Mouse (Mus musculus) liver, embryonic 16.5 days (tissue): ENCODE measurements around the gene Rae1. TPM values are rescaled to one million over a fixed set of nuclear protein-coding genes. Genes with fewer than 3 reads are reported as not detected.
A peak's percentile ranks its signal among the peaks of the same experiment; 100 is the strongest.

Source experiments
- ATAC-seq: fragments of 200-750 bp; cut with Nextera tagmentation; 2 replicates; pipeline ENCODE4 v1.8.0; 2017; ENCODE audit warnings: low read depth, mild to moderate bottlenecking, moderate number of reproducible peaks, moderate library complexity
- H3K27ac ChIP-seq: fragments of 300-500 bp; sonication (generic); 2 replicates; pipeline ENCODE4 v1.5.1; 2014; ENCODE audit warnings: mild to moderate bottlenecking, low read length
- H3K27me3 ChIP-seq: fragments of 300-500 bp; sonication (generic); 2 replicates; pipeline ENCODE4 v1.6.1; 2014; ENCODE audit warnings: low read depth, low read length, mixed read lengths; ENCODE audit not compliant: control insufficient read depth, insufficient read depth
- H3K36me3 ChIP-seq: fragments of 300-500 bp; sonication (generic); 2 replicates; pipeline ENCODE4 v1.6.1; 2014; ENCODE audit warnings: mild to moderate bottlenecking; ENCODE audit not compliant: control insufficient read depth, insufficient read depth
- H3K4me1 ChIP-seq: fragments of 300-500 bp; sonication (generic); 2 replicates; pipeline ENCODE4 v1.6.1; 2014; ENCODE audit warnings: low read depth, low read length, mixed read lengths; ENCODE audit not compliant: control insufficient read depth
- H3K4me2 ChIP-seq: fragments of 300-500 bp; sonication (generic); 2 replicates; pipeline ENCODE4 v1.6.1; 2014; ENCODE audit warnings: low read depth, low read length, mixed read lengths
- H3K4me3 ChIP-seq: fragments of 300-500 bp; sonication (generic); 2 replicates; pipeline ENCODE4 v1.5.1; 2014; ENCODE audit warnings: low read depth, mild to moderate bottlenecking, low read length
- H3K9ac ChIP-seq: fragments of 300-500 bp; sonication (generic); 2 replicates; pipeline ENCODE4 v1.6.1; 2014; ENCODE audit warnings: low read depth, low read length
- H3K9me3 ChIP-seq: fragments of 300-500 bp; sonication (generic); replicated peaks from 2 replicates; pipeline ENCODE4 v1.6.1; 2016; ENCODE audit warnings: low read length; ENCODE audit not compliant: control insufficient read depth
- WGBS: fragments of 180-500 bp; shearing (Covaris S2); extraction: QIAGEN DNeasy Blood & Tissue Kit; methylation state at CpG from one replicate; pipeline ENCODE4 v1.1.7; 2014; ENCODE audit not compliant: insufficient replicate concordance; 5-methylcytosine and 5-hydroxymethylcytosine counted together
- polyA plus RNA-seq: library from polyadenylated mRNA; unstranded; fragments of >200 nt; fragmentation: Nextera tagmentation; extraction: Ambion mirVana; gene quantifications from 2 replicates; pipeline ENCODE4 v1.2.1, GENCODE M21; 2015

Rae1 gene
- polyA plus RNA-seq, 1 experiment from 2014 or later = 55.2 TPM

- ATAC-seq = no peak
- Histone ChIP-seq H3K36me3 (peaks cover 98% of the 10 kb centered on the region), H3K9ac (peak overlapping the region; percentile 97), H3K27me3 (no peaks in the 10 kb centered on the region), H3K4me3 (peak overlapping the region; percentile 98), H3K27ac (peak overlapping the region; percentile 91), H3K4me2 (peak overlapping the region; percentile 86), H3K4me1 (peaks cover 87% of the 10 kb centered on the region), H3K9me3 (no peaks in the 10 kb centered on the region)
- WGBS = 88% methylated on average over 6 of the region's 6 CpGs
These were observed 27.4 kb downstream of the Rae1 start for GRCm38 (mm10) chr2:173027169-173027823.

DNA sequence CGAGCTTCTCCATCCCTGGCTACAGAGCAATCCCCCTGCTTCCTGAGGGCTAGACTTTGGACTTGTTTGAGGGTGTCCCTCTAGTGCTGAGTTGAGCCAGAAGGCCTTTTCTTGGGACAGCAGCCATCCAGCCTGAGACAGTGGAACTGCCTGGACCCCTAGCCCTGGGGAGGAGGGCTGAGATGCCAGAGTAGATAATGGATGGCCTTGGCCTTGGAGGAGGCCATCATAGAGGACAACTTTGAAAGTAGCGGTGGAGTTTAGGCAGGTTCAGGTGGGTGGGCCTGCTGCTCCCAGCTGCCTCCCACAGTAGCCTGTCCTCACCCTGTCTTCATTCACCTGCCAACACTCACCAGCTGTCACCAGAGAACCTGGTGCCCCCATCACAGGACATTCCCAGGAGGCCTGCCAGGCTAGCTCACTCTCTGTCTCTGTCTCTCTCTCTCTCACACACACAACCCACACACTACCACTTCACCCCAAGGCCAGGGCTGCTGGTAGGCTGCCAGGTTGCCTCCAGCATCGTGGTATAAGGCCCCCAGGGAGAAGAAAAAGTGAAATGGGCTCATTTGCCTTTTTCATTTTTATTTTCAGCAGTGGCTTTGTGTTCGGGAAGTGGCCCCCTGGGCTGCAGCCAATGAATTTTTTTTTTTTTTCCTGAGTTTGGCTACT lies 28.0 kb downstream of the Rae1 start:
- H3K4me3 ChIP-seq = peak overlapping the region; percentile 98
- H3K27me3 ChIP-seq = no peaks in the 10 kb centered on the region
- H3K9ac ChIP-seq = peak overlapping the region; percentile 97
- peak overlapping the region; percentile 91 for H3K27ac ChIP-seq
- H3K4me1 ChIP-seq = peaks cover 94% of the 10 kb centered on the region
- H3K36me3 ChIP-seq = peaks cover 99% of the 10 kb centered on the region
- 64% methylated on average over 4 of the region's 4 CpGs for WGBS
- peak overlapping the region; percentile 86 for H3K4me2 ChIP-seq
- no peak for ATAC-seq
- no peaks in the 10 kb centered on the region for H3K9me3 ChIP-seq

- H3K9me3 ChIP-seq = no peaks in the 10 kb centered on the region
- H3K27ac ChIP-seq = peak overlapping the region; percentile 91
- peak overlapping the region; percentile 98 for H3K4me3 ChIP-seq
- 87% methylated on average over 3 of the region's 3 CpGs for WGBS
- ATAC-seq = no peak
- no peaks in the 10 kb centered on the region for H3K27me3 ChIP-seq
- H3K9ac ChIP-seq = peak overlapping the region; percentile 45
- peaks cover 98% of the 10 kb centered on the region for H3K4me1 ChIP-seq
- peaks cover 99% of the 10 kb centered on the region for H3K36me3 ChIP-seq
- peak overlapping the region; percentile 86 for H3K4me2 ChIP-seq
These were observed 28.7 kb downstream of the Rae1 start for GRCm38 (mm10) chr2:173028508-173029031.

DNA sequence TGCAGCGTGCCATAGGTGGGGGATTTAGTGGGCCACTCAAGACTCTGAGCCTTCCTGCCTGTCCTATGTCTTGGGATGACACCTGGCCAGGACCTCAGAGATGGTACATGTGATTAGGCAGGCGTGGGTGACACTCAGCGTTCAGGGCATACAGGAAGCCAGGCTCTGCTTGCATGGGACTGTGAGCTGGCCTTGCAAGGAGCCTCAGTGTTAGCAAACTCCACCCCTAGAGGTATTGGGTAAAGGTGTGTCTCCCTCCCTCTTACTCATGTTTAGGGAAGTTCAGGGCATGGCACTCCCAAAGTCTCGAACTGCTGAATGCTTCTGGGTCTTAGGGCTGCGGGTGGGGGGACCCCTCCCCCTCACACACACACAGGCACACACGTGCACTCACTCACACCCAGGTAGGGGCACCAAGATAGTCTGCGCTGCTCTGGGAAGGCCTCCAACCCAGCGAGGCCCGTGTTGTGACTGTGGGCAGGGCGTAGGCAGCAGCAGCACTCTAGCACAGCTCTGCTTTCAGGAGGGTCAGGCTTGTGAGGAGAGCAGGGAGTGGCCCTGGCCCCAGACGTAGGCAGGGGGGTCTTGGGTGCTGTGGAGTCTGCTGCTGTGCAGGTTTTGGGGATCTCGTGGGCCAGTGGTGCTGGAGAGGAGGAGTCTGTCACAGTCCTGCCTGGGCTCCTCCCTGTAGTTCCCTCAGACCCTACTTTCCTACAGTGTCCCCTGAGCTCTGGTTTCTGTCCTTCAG lies 30.8 kb downstream of the Rae1 start:
- Histone ChIP-seq H3K4me3 (peak overlapping the region; percentile 18), H3K27me3 (no peaks in the 10 kb centered on the region), H3K4me2 (peak overlapping the region; percentile 38; the same call in 1 of the 2 replicates), H3K4me1 (peaks cover 100% of the 10 kb centered on the region), H3K9me3 (no peaks in the 10 kb centered on the region), H3K9ac (peak overlapping the region; percentile 32; the same call in 1 of the 2 replicates), H3K36me3 (peaks cover 96% of the 10 kb centered on the region), H3K27ac (peak overlapping the region; percentile 72)
- no peak for ATAC-seq
- 55% methylated on average over 12 of the region's 12 CpGs for WGBS

- H3K9ac ChIP-seq = peak overlapping the region; percentile 83
- no peak for ATAC-seq
- WGBS = 82% methylated on average over 13 of the region's 13 CpGs
- H3K9me3 ChIP-seq = no peaks in the 10 kb centered on the region
- H3K4me2 ChIP-seq = peak overlapping the region; percentile 67
- H3K27me3 ChIP-seq = no peaks in the 10 kb centered on the region
- peaks cover 97% of the 10 kb centered on the region for H3K4me1 ChIP-seq
- peak overlapping the region; percentile 100 for H3K27ac ChIP-seq
- peaks cover 74% of the 10 kb centered on the region for H3K36me3 ChIP-seq
- H3K4me3 ChIP-seq = peak overlapping the region; percentile 26
These were observed 33.6 kb downstream of the Rae1 start for GRCm38 (mm10) chr2:173033531-173033930.

DNA sequence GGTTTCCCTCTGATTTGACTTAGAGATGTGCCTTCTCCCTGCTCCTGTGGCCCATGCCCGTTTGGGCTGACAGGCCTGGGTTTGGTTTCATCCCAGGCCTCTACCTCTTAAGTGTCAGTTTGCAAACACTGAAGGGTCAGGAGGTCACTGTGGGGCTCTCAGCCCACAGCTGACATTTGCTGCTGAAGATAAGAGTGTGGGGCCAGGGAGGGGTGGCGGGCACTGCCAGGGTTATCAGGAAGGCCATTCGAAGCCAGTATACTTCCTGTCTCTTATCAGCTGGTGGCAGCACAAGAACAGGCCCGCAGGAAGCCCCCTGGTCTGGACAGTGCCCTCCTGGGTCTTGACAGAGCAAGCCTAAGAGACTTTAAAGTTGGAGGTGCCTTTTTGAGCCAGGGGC lies 35.1 kb downstream of the Rae1 start:
- Histone ChIP-seq H3K4me2 (peak overlapping the region; percentile 67), H3K27me3 (no peaks in the 10 kb centered on the region), H3K9ac (peak overlapping the region; percentile 83), H3K4me1 (peaks cover 97% of the 10 kb centered on the region), H3K36me3 (peaks cover 60% of the 10 kb centered on the region), H3K9me3 (no peaks in the 10 kb centered on the region), H3K27ac (peak overlapping the region; percentile 100), H3K4me3 (peak overlapping the region; percentile 26)
- peak; percentile 62 for ATAC-seq
- 9% methylated on average over 4 of the region's 4 CpGs for WGBS

GRCm38 (mm10) chr2:173035653-173036052 lies 35.7 kb downstream of the Rae1 start:
- Histone ChIP-seq H3K4me2 (peak overlapping the region; percentile 67), H3K36me3 (peaks cover 53% of the 10 kb centered on the region), H3K4me3 (peak overlapping the region; percentile 26), H3K4me1 (peaks cover 97% of the 10 kb centered on the region), H3K9me3 (no peaks in the 10 kb centered on the region), H3K9ac (peak overlapping the region; percentile 83), H3K27me3 (no peaks in the 10 kb centered on the region), H3K27ac (peak overlapping the region; percentile 100)
- 34% methylated on average over 5 of the region's 5 CpGs for WGBS
- no peak for ATAC-seq

DNA sequence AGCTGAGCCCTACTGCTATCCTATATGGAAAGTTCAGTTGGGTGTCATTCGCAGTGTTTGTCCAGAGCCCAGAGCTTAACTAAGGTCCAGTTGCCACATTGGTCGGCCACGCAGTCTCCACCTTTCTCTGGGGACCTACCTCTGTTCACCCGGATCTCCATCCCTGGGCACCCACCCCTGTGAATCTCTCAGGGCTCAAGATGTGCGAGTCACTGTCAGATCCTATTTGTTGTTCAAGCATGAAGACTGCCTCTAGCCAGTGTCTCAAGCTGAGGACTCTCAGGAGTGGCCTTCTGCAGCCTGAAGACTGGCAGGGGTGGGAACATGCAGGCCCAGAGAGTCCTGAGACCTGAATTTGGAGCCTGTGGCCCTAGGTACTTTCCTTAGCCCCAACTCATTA lies 36.1 kb downstream of the Rae1 start:
- Histone ChIP-seq H3K9me3 (no peaks in the 10 kb centered on the region), H3K27me3 (no peaks in the 10 kb centered on the region), H3K4me3 (peak overlapping the region; percentile 32), H3K4me1 (peaks cover 97% of the 10 kb centered on the region), H3K9ac (peak overlapping the region; percentile 83), H3K4me2 (peak overlapping the region; percentile 67), H3K27ac (peak overlapping the region; percentile 100), H3K36me3 (peaks cover 49% of the 10 kb centered on the region)
- no peak for ATAC-seq
- 62% methylated on average over 5 of the region's 5 CpGs for WGBS
